Mouse (Mus musculus): ENCODE measurements at regions not wholly inside any gene's neighbourhood (a gene's known extent, or its start where the extent isn't known, plus 50 kb on each side); places are given as distances from the start of the nearest gene placed in this dataset.
A peak's percentile ranks its signal among the peaks of the same experiment; 100 is the strongest.

DNA sequence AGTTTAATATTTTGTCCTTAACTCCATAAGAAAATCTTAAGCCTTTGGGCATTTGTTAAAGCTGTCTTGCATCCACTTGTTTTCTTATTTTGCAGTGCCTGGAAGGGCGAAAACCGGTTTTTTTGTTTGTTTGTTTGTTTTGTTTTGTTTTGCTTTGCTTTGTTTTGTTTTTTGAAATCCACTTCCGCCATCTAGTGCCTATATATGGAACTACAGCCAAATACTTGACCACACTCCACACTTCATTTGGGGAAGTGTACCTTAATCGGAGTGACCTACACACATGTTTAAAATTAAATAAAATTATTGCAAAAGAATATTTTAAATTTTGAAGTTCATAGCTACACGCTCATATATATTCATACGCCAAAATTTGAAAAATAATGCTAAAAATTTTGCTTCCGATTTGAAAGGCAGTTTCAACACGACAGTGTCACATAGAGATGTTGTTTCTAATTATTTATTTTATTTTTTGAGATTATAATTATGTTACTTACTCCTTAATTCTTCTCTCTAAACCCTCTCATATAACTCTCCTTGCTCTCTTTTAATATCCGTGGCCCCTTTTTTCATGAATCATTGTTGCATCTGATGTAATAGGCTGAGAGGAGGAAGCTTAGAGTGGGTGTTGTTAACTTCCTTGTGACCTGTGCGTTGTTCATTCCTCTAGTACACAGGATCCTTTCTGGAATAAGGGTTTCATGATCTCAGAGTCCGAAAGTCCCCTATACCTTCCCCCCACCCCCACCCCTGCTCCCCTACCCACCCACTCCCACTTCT is 205.4 kb upstream of the Pof1b start:
- TF ChIP-seq CTCF (IDR thresholded peaks at IDR 0.05; ENCODE audit: low read depth): peak; percentile 64
- H3K9ac ChIP-seq (ENCODE audit: low read depth, low read length): no peak overlapping the region
- H3K27ac ChIP-seq: no peak overlapping the region
- DNase-seq (ENCODE audit: low spot score) (peak; percentile 14), ATAC-seq (replicated peaks; ENCODE audit: low FRiP score, low read depth) (no peak)
- H3K36me3 ChIP-seq (ENCODE audit: insufficient read depth, low read length): no peaks in the 10 kb centered on the region
- H3K4me1 ChIP-seq (replicated peaks; ENCODE audit: insufficient read depth, low read length): no peaks in the 10 kb centered on the region
- no peak overlapping the region for H3K4me2 ChIP-seq (ENCODE audit: low read length)
- H3K27me3 ChIP-seq (ENCODE audit: insufficient read depth, low read length): no peaks in the 10 kb centered on the region
- no peak overlapping the region for H3K4me3 ChIP-seq (replicated peaks; ENCODE audit: low read depth, low read length)
- WGBS: 44% methylated on average over 11 of the region's 11 CpGs
- H3K9me3 ChIP-seq (replicated peaks; ENCODE audit: low read length): no peaks in the 10 kb centered on the region

DNA sequence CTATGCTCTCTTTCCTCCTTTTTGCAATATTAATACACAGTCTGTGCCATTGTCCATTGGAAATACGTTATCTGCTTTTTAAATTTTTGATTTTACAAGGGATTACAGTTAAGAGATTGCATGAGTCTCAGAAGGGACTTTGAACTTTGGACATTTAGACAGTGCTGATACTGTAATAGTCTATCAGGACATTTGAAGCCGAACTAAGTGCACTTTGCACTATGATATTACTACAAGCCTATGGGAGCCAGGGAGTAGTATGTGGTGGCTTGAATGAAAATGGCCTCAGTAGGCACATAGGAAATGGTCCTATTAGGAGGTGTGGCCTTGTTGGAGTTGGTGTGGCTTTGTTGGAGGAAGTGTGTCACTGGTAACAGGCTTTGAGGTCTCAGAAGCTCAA is 188.1 kb upstream of the Pof1b start:
- WGBS: 76% methylated on average over 2 of the region's 2 CpGs
- ATAC-seq (replicated peaks; ENCODE audit: low FRiP score, low read depth): no peak

More for the DNA sequence above, 188.1 kb upstream of the Pof1b start:
- H3K4me1 ChIP-seq (replicated peaks; ENCODE audit: insufficient read depth, low read length): no peaks in the 10 kb centered on the region
- no peak overlapping the region for H3K4me3 ChIP-seq (replicated peaks; ENCODE audit: low read depth, low read length)
- H3K27ac ChIP-seq: no peak overlapping the region
- no peak overlapping the region for H3K4me2 ChIP-seq (ENCODE audit: low read length)
- H3K9ac ChIP-seq (ENCODE audit: low read depth, low read length): no peak overlapping the region
- no peak for TF ChIP-seq CTCF (IDR thresholded peaks at IDR 0.05; ENCODE audit: low read depth)
- no peaks in the 10 kb centered on the region for H3K36me3 ChIP-seq (ENCODE audit: insufficient read depth, low read length)
- H3K9me3 ChIP-seq (replicated peaks; ENCODE audit: low read length): no peaks in the 10 kb centered on the region
- no peaks in the 10 kb centered on the region for H3K27me3 ChIP-seq (ENCODE audit: insufficient read depth, low read length)
- no peak for DNase-seq (ENCODE audit: low spot score)
